Mouse (Mus musculus) MEL (cell line): ENCODE measurements around the gene Gpr84. TPM values are rescaled to one million over a fixed set of nuclear protein-coding genes. Genes with fewer than 3 reads are reported as not detected.

Experiments
- DNase-seq: peaks from one replicate; pipeline ENCODE4 v3.0.0; 2011; ENCODE audit warnings: low read depth, low spot score
- H3K27ac ChIP-seq: 2 replicates; pipeline ENCODE4 v1.5.1; 2012; ENCODE audit warnings: low read depth, mild to moderate bottlenecking, control low read depth, low read length, moderate library complexity; ENCODE audit not compliant: control insufficient read depth
- H3K27me3 ChIP-seq, 2 experiments: fragments of 150-350 bp in 1 of 2; sonication (generic) in 1 of 2; 2 replicates each; pipeline ENCODE4 v1.6.1; 2012; ENCODE audit warnings: low read length in 2 of 2, mild to moderate bottlenecking in 2 of 2, improper control_type of control experiment in 1 of 2, moderate library complexity in 1 of 2; ENCODE audit not compliant: insufficient read depth in 2 of 2, control insufficient read depth in 1 of 2
- H3K36me3 ChIP-seq, 2 experiments: 2 replicates each; pipeline ENCODE4 v1.6.1; 2012 to 2014; ENCODE audit warnings: low read length in 2 of 2, improper control_type of control experiment in 1 of 2, inconsistent platforms in 1 of 2, mild to moderate bottlenecking in 1 of 2; ENCODE audit not compliant: insufficient read depth in 2 of 2, control insufficient read depth in 1 of 2
- H3K4me1 ChIP-seq, 2 experiments: fragments of 150-350 bp in 1 of 2; sonication (generic) in 1 of 2; 2 replicates each; pipeline ENCODE4 v1.6.1; 2012; ENCODE audit warnings: low read length in 2 of 2, improper control_type of control experiment in 1 of 2, mild to moderate bottlenecking in 1 of 2; ENCODE audit not compliant: insufficient read depth in 2 of 2, control insufficient read depth in 1 of 2
- H3K4me3 ChIP-seq, 2 experiments: fragments of 150-350 bp in 1 of 2; sonication (generic) in 1 of 2; 2 replicates each; pipeline ENCODE4 v1.5.1; 2012; ENCODE audit warnings: low read depth in 2 of 2, low read length in 2 of 2, mild to moderate bottlenecking in 2 of 2, moderate library complexity in 2 of 2, control low read depth in 1 of 2, improper control_type of control experiment in 1 of 2; ENCODE audit not compliant: control insufficient read depth in 1 of 2, insufficient read depth in 1 of 2
- H3K79me2 ChIP-seq: 2 replicates; pipeline ENCODE4 v1.6.1; 2012; ENCODE audit warnings: mild to moderate bottlenecking, low read length, moderate library complexity; ENCODE audit not compliant: control insufficient read depth, poor library complexity, insufficient read depth
- H3K9ac ChIP-seq: 2 replicates; pipeline ENCODE4 v1.6.1; 2012; ENCODE audit warnings: low read depth, mild to moderate bottlenecking, control low read depth, low read length, moderate library complexity; ENCODE audit not compliant: control insufficient read depth, poor library complexity, severe bottlenecking
- H3K9me3 ChIP-seq: fragments of 150-350 bp; sonication (generic); replicated peaks from 2 replicates; pipeline ENCODE4 v1.6.1; 2012; ENCODE audit warnings: mild to moderate bottlenecking, low read length, improper control_type of control experiment, moderate library complexity; ENCODE audit not compliant: insufficient read depth
- BHLHE40 ChIP-seq: IDR thresholded peaks from 2 replicates; pipeline ENCODE4 v1.6.1; 2012; ENCODE audit warnings: low read depth, mild to moderate bottlenecking, inconsistent platforms, low read length, improper control_type of control experiment, borderline replicate concordance
- CHD1 ChIP-seq: IDR thresholded peaks from 2 replicates; pipeline ENCODE4 v1.6.1; 2012; ENCODE audit warnings: low read depth, mild to moderate bottlenecking, inconsistent platforms, low read length, improper control_type of control experiment
- CHD2 ChIP-seq: IDR thresholded peaks from 2 replicates; pipeline ENCODE4 v1.6.1; 2011; ENCODE audit warnings: low read length, improper control_type of control experiment
- CTCF ChIP-seq, 3 experiments: IDR thresholded peaks in 2 of 3; conservative IDR thresholded peaks in 1 of 3; 2 replicates each; pipeline ENCODE4 v1.5.1; 2011 to 2012; ENCODE audit warnings: low read length in 3 of 3, low read depth in 2 of 3, mild to moderate bottlenecking in 2 of 3, improper control_type of control experiment in 1 of 3, inconsistent platforms in 1 of 3, mixed read lengths in 1 of 3, moderate library complexity in 1 of 3; ENCODE audit not compliant: control insufficient read depth in 1 of 3, insufficient read depth in 1 of 3, poor library complexity in 1 of 3, severe bottlenecking in 1 of 3
- E2F4 ChIP-seq: IDR thresholded peaks from 2 replicates; pipeline ENCODE4 v1.6.1; 2011; ENCODE audit warnings: low read depth, low read length, improper control_type of control experiment, borderline replicate concordance
- ELF1 ChIP-seq: IDR thresholded peaks from 2 replicates; pipeline ENCODE4 v1.6.1; 2014; ENCODE audit warnings: low read depth, mild to moderate bottlenecking, inconsistent platforms, low read length, improper control_type of control experiment, moderate library complexity
- EP300 ChIP-seq, 2 experiments: IDR thresholded peaks; 2 replicates each; pipeline ENCODE4 v1.6.1; 2011; ENCODE audit warnings: improper control_type of control experiment in 2 of 2, low read length in 2 of 2, low read depth in 1 of 2, mild to moderate bottlenecking in 1 of 2
- ETS1 ChIP-seq: IDR thresholded peaks from 2 replicates; pipeline ENCODE4 v1.6.1; 2012; ENCODE audit warnings: low read depth, mild to moderate bottlenecking, inconsistent platforms, low read length, improper control_type of control experiment, moderate library complexity
- GABPA ChIP-seq: IDR thresholded peaks from 2 replicates; pipeline ENCODE4 v1.6.1; 2012; ENCODE audit warnings: low read depth, mild to moderate bottlenecking, inconsistent platforms, low read length, improper control_type of control experiment, moderate library complexity
- GATA1 ChIP-seq: IDR thresholded peaks from 2 replicates; pipeline ENCODE4 v1.6.1; 2011; ENCODE audit warnings: low read depth, low read length, improper control_type of control experiment
- HCFC1 ChIP-seq: IDR thresholded peaks from 2 replicates; pipeline ENCODE4 v1.6.1; 2012; ENCODE audit warnings: low read depth, mild to moderate bottlenecking, inconsistent platforms, low read length, improper control_type of control experiment, moderate library complexity
- JUND ChIP-seq: IDR thresholded peaks from 2 replicates; pipeline ENCODE4 v1.6.1; 2011; ENCODE audit warnings: low read depth, mild to moderate bottlenecking, improper control_type of control experiment, low read length
- KAT2A ChIP-seq: conservative IDR thresholded peaks from 2 replicates; pipeline ENCODE4 v1.6.1; 2012; ENCODE audit warnings: low read depth, low read length, improper control_type of control experiment, inconsistent platforms
- MAFK ChIP-seq: IDR thresholded peaks from 2 replicates; pipeline ENCODE4 v1.6.1; 2011; ENCODE audit warnings: low read depth, mild to moderate bottlenecking, low read length, improper control_type of control experiment, borderline replicate concordance
- MAX ChIP-seq: IDR thresholded peaks from 2 replicates; pipeline ENCODE4 v1.6.1; 2011; ENCODE audit warnings: low read length, improper control_type of control experiment
- MAZ ChIP-seq: IDR thresholded peaks from 2 replicates; pipeline ENCODE4 v1.6.1; 2012; ENCODE audit warnings: low read depth, mild to moderate bottlenecking, inconsistent platforms, low read length, improper control_type of control experiment
- MEF2A ChIP-seq: IDR thresholded peaks from 2 replicates; pipeline ENCODE4 v1.6.1; 2014; ENCODE audit warnings: low read depth, mild to moderate bottlenecking, inconsistent platforms, low read length, improper control_type of control experiment; ENCODE audit not compliant: poor library complexity, insufficient replicate concordance, severe bottlenecking; ENCODE audit errors: extremely low read depth
- MXI1 ChIP-seq: IDR thresholded peaks from 2 replicates; pipeline ENCODE4 v1.6.1; 2011; ENCODE audit warnings: mild to moderate bottlenecking, low read depth, low read length, improper control_type of control experiment
- MYB ChIP-seq: IDR thresholded peaks from 2 replicates; pipeline ENCODE4 v1.6.1; 2011; ENCODE audit warnings: mild to moderate bottlenecking, low read depth, low read length, improper control_type of control experiment
- MYC ChIP-seq: IDR thresholded peaks from 2 replicates; pipeline ENCODE4 v1.6.1; 2011; ENCODE audit warnings: low read depth, mild to moderate bottlenecking, low read length, improper control_type of control experiment, moderate library complexity
- NELFE ChIP-seq: IDR thresholded peaks from 2 replicates; pipeline ENCODE4 v1.6.1; 2011; ENCODE audit warnings: low read depth, low read length, improper control_type of control experiment
- NRF1 ChIP-seq: IDR thresholded peaks from 2 replicates; pipeline ENCODE4 v1.6.1; 2014; ENCODE audit warnings: low read depth, mild to moderate bottlenecking, inconsistent platforms, low read length, improper control_type of control experiment, moderate library complexity; ENCODE audit not compliant: poor library complexity, insufficient read depth, severe bottlenecking
- POLR2A ChIP-seq, 2 experiments: IDR thresholded peaks; 2 replicates each; pipeline ENCODE4 v1.6.1; 2011 to 2012; ENCODE audit warnings: low read length in 2 of 2, mild to moderate bottlenecking in 2 of 2, control low read depth in 1 of 2, improper control_type of control experiment in 1 of 2, low read depth in 1 of 2, moderate library complexity in 1 of 2; ENCODE audit not compliant: control insufficient read depth in 1 of 2, insufficient read depth in 1 of 2, poor library complexity in 1 of 2
- POLR2AphosphoS2 ChIP-seq: IDR thresholded peaks from 2 replicates; pipeline ENCODE4 v1.6.1; 2011; ENCODE audit warnings: low read length, improper control_type of control experiment
- POLR2AphosphoS5 ChIP-seq: IDR thresholded peaks from 2 replicates; pipeline ENCODE4 v1.6.1; 2012; ENCODE audit warnings: low read depth, borderline replicate concordance, mild to moderate bottlenecking, inconsistent platforms, low read length, moderate library complexity, mixed read lengths
- RAD21 ChIP-seq: IDR thresholded peaks from 2 replicates; pipeline ENCODE4 v1.6.1; 2011; ENCODE audit warnings: mild to moderate bottlenecking, low read depth, low read length, improper control_type of control experiment
- RCOR1 ChIP-seq: IDR thresholded peaks from 2 replicates; pipeline ENCODE4 v1.6.1; 2012; ENCODE audit warnings: low read depth, mild to moderate bottlenecking, inconsistent platforms, low read length, improper control_type of control experiment
- SIN3A ChIP-seq: IDR thresholded peaks from 2 replicates; pipeline ENCODE4 v1.6.1; 2012; ENCODE audit warnings: low read length, improper control_type of control experiment, inconsistent platforms
- SMC3 ChIP-seq: IDR thresholded peaks from 2 replicates; pipeline ENCODE4 v1.6.1; 2011; ENCODE audit warnings: low read depth, low read length, improper control_type of control experiment
- TAL1 ChIP-seq: IDR thresholded peaks from 2 replicates; pipeline ENCODE4 v1.6.1; 2012; ENCODE audit warnings: mild to moderate bottlenecking, inconsistent platforms, low read length, moderate library complexity, mixed read lengths
- TBP ChIP-seq: IDR thresholded peaks from 2 replicates; pipeline ENCODE4 v1.8.0; 2011; ENCODE audit warnings: low read depth, low read length, improper control_type of control experiment
- TCF12 ChIP-seq: IDR thresholded peaks from 2 replicates; pipeline ENCODE4 v1.6.1; 2014; ENCODE audit warnings: low read depth, mild to moderate bottlenecking, inconsistent platforms, low read length, improper control_type of control experiment, moderate library complexity
- UBTF ChIP-seq: IDR thresholded peaks from 2 replicates; pipeline ENCODE4 v1.6.1; 2012; ENCODE audit warnings: low read depth, mild to moderate bottlenecking, inconsistent platforms, low read length, improper control_type of control experiment, moderate library complexity, borderline replicate concordance; ENCODE audit not compliant: insufficient read depth
- USF1 ChIP-seq: IDR thresholded peaks from 2 replicates; pipeline ENCODE4 v1.6.1; 2014; ENCODE audit warnings: low read depth, mild to moderate bottlenecking, inconsistent platforms, low read length, improper control_type of control experiment, moderate library complexity
- ZC3H11A ChIP-seq: IDR thresholded peaks from 2 replicates; pipeline ENCODE4 v1.6.1; 2012; ENCODE audit warnings: low read depth, mild to moderate bottlenecking, inconsistent platforms, low read length, improper control_type of control experiment
- ZKSCAN1 ChIP-seq: IDR thresholded peaks from 2 replicates; pipeline ENCODE4 v1.6.1; 2012; ENCODE audit warnings: low read depth, mild to moderate bottlenecking, inconsistent platforms, low read length, improper control_type of control experiment, moderate library complexity
- ZMIZ1 ChIP-seq: IDR thresholded peaks from 2 replicates; pipeline ENCODE4 v1.6.1; 2012; ENCODE audit warnings: low read depth, mild to moderate bottlenecking, inconsistent platforms, low read length, improper control_type of control experiment, moderate library complexity
- ZNF384 ChIP-seq: IDR thresholded peaks from 2 replicates; pipeline ENCODE4 v1.6.1; 2012; ENCODE audit warnings: low read depth, mild to moderate bottlenecking, inconsistent platforms, low read length, improper control_type of control experiment
- polyA plus RNA-seq, 2 experiments: library from polyadenylated mRNA; stranded (reverse) in 1 of 2; unstranded in 1 of 2; fragments of >175 nt in 1 of 2; fragments of >200 nt in 1 of 2; gene quantifications; 2 replicates each; pipeline versions ENCODE4 v1.2.1 to v1.2.4; 2012; ENCODE audit warnings: low replicate concordance in 2 of 2, low read depth in 1 of 2; ENCODE audit not compliant: insufficient read length in 2 of 2, insufficient read depth in 1 of 2, missing spikeins in 1 of 2
- total RNA-seq: library from RNA; depleted of rRNA; stranded (reverse); fragments of 300-350 nt; gene quantifications from 2 replicates; pipeline ENCODE4 v1.2.3, GENCODE M21; 2012

The Gpr84 gene
- total and polyA plus RNA-seq, 3 experiments, result 0.12 to 0.21 TPM; not detected in 1

GRCm38 (mm10) chr15:103313495-103314095 lies 3.2 kb upstream of the Gpr84 start:
- Histone ChIP-seq H3K9me3 (no peaks in the 10 kb centered on the region), H3K4me3 (no peak overlapping the region), H3K79me2 (no peaks in the 10 kb centered on the region), H3K9ac (no peak overlapping the region), H3K4me1 (peaks cover 0 to 3% of the 10 kb centered on the region in 2 experiments; a peak in 2 of 4 replicates), H3K27me3 (no peaks in the 10 kb centered on the region), H3K36me3 (no peaks in the 10 kb centered on the region; a peak in 2 of 4 replicates), H3K27ac (no peak overlapping the region)
- peak; percentile 62 for DNase-seq
- TF ChIP-seq ZKSCAN1 (no peak), USF1 (no peak), JUND (no peak), MAZ (no peak), UBTF (no peak), CHD1 (no peak), SIN3A (peak; percentile 34; the same call in 1 of the 2 replicates), EP300 (IDR thresholded peaks at IDR 0.05; ENCODE audit: low read depth in 1 of 2, low read length in 2 of 2) (no peak), BHLHE40 (no peak), MYB (no peak), RAD21 (peak; percentile 64), MXI1 (no peak), ELF1 (no peak), POLR2AphosphoS5 (no peak), RCOR1 (no peak), E2F4 (no peak), MYC (no peak), ZNF384 (peak; percentile 31; the same call in 1 of the 2 replicates), CTCF (IDR thresholded peaks at IDR 0.05 in 2 of 3, conservative IDR thresholded peaks at IDR 0.05 in 1 of 3; ENCODE audit: control insufficient read depth in 1 of 3, insufficient read depth in 1 of 3, low read depth in 2 of 3, low read length in 3 of 3, poor library complexity in 1 of 3, severe bottlenecking in 1 of 3) (peak; percentile 36 to 78 (median 76)), GATA1 (no peak), KAT2A (no peak), TAL1 (no peak), NRF1 (no peak), ZC3H11A (peak; percentile 57), MAX (no peak), GABPA (no peak), CHD2 (no peak), MEF2A (no peak), HCFC1 (no peak), NELFE (no peak), ETS1 (no peak), ZMIZ1 (no peak), TCF12 (no peak), POLR2A (IDR thresholded peaks at IDR 0.05; ENCODE audit: control insufficient read depth in 1 of 2, insufficient read depth in 1 of 2, low read depth in 1 of 2, low read length in 2 of 2, poor library complexity in 1 of 2) (no peak), SMC3 (peak; percentile 61), POLR2AphosphoS2 (no peak), TBP (no peak), MAFK (no peak)
